ENCODE assay signal across 35 mouse cellular contexts in genomic region chr17:44611543-44611942, GRCm38 (mm10).
"Had no signal": no experiment of that assay in that cellular context is flagged by ENCODE, and none has a peak within 500 bp of the region (broad histone marks: within the 10 kb centered on the region; RNA-seq: fewer than 3 reads in every experiment).

No protein-coding gene starts in this region.

- H3K36me3 ChIP-seq: heart, embryonic 10.5 days; heart, embryonic 12.5 days; heart, embryonic 13.5 days; heart, embryonic 15.5 days; hindbrain, embryonic 10.5 days; hindbrain, embryonic 12.5 days; hindbrain, embryonic 13.5 days; hindbrain, embryonic 15.5 days; intestine, embryonic 15.5 days; kidney, embryonic 15.5 days had no signal

- ATAC-seq: hindbrain, embryonic 16.5 days; hindbrain, postnatal 0 days; inflammation-experienced regulatory T-cells, adult 6 months; intestine, embryonic 15.5 days; intestine, embryonic 16.5 days; intestine, postnatal 0 days had no signal

- H3K27ac ChIP-seq: heart, embryonic 10.5 days; heart, embryonic 13.5 days; heart, embryonic 15.5 days; hindbrain, embryonic 10.5 days; hindbrain, embryonic 12.5 days; hindbrain, embryonic 13.5 days; hindbrain, embryonic 14.5 days; hindbrain, embryonic 15.5 days; hindbrain, postnatal 0 days; intestine, embryonic 15.5 days; kidney, embryonic 15.5 days; kidney, postnatal 0 days; layer of hippocampus, adult 2 months; left cerebral cortex, adult 2 months had no signal

- H3K27me3 ChIP-seq: heart, embryonic 15.5 days; hindbrain, embryonic 13.5 days; hindbrain, embryonic 15.5 days; intestine, embryonic 15.5 days had no signal

- H3K4me2 ChIP-seq: heart, embryonic 11.5 days; heart, embryonic 12.5 days; heart, embryonic 13.5 days; heart, embryonic 15.5 days; hindbrain, embryonic 12.5 days; hindbrain, embryonic 13.5 days; hindbrain, embryonic 14.5 days; hindbrain, embryonic 15.5 days; intestine, embryonic 15.5 days; kidney, embryonic 15.5 days had no signal

- DNase-seq: heart, postnatal 10 days; heart, postnatal 14 days; heart, postnatal 36 days; heart, postnatal 4 days; kidney, adult 11 months; kidney, adult 18-20 months; kidney, adult 2 months; kidney, adult 8-10 months; kidney, adult 9 months; kidney, postnatal 10 days; kidney, postnatal 14 days; kidney, postnatal 25 days; kidney, postnatal 36 days; kidney, postnatal 4 days; layer of hippocampus, postnatal 36 days had no signal

- H3K9me3 ChIP-seq: heart, embryonic 10.5 days; heart, embryonic 12.5 days; heart, embryonic 13.5 days; heart, embryonic 15.5 days; hindbrain, embryonic 10.5 days; hindbrain, embryonic 12.5 days; hindbrain, embryonic 13.5 days; hindbrain, embryonic 15.5 days; intestine, embryonic 15.5 days; kidney, embryonic 15.5 days had no signal

- H3K4me1 ChIP-seq: heart, embryonic 13.5 days; heart, embryonic 15.5 days; intestine, embryonic 15.5 days had no signal

- H3K4me3 ChIP-seq: heart, embryonic 10.5 days; heart, embryonic 12.5 days; heart, embryonic 13.5 days; heart, embryonic 15.5 days; hindbrain, embryonic 10.5 days; hindbrain, embryonic 12.5 days; hindbrain, embryonic 13.5 days; hindbrain, embryonic 15.5 days; intestine, embryonic 15.5 days; kidney, embryonic 15.5 days; layer of hippocampus, adult 2 months; left cerebral cortex, adult 2 months had no signal

- H3K9ac ChIP-seq: heart, embryonic 12.5 days; heart, embryonic 13.5 days; heart, embryonic 15.5 days; hindbrain, embryonic 12.5 days; hindbrain, embryonic 13.5 days; hindbrain, embryonic 14.5 days; hindbrain, embryonic 15.5 days; intestine, embryonic 15.5 days; kidney, embryonic 15.5 days had no signal
